Mouse (Mus musculus) MEL (cell line): ENCODE results near the gene Bmp6. TPM values are rescaled to one million over a fixed set of nuclear protein-coding genes. Genes with fewer than 3 reads are reported as not detected.

Experiments
- DNase-seq: peaks from one replicate; pipeline ENCODE4 v3.0.0; 2011; ENCODE audit warnings: low read depth, low spot score
- H3K27ac ChIP-seq: 2 replicates; pipeline ENCODE4 v1.5.1; 2012; ENCODE audit warnings: low read depth, mild to moderate bottlenecking, control low read depth, low read length, moderate library complexity; ENCODE audit not compliant: control insufficient read depth
- H3K27me3 ChIP-seq, 2 experiments: fragments of 150-350 bp in 1 of 2; sonication (generic) in 1 of 2; 2 replicates each; pipeline ENCODE4 v1.6.1; 2012; ENCODE audit warnings: low read length in 2 of 2, mild to moderate bottlenecking in 2 of 2, improper control_type of control experiment in 1 of 2, moderate library complexity in 1 of 2; ENCODE audit not compliant: insufficient read depth in 2 of 2, control insufficient read depth in 1 of 2
- H3K36me3 ChIP-seq, 2 experiments: 2 replicates each; pipeline ENCODE4 v1.6.1; 2012 to 2014; ENCODE audit warnings: low read length in 2 of 2, improper control_type of control experiment in 1 of 2, inconsistent platforms in 1 of 2, mild to moderate bottlenecking in 1 of 2; ENCODE audit not compliant: insufficient read depth in 2 of 2, control insufficient read depth in 1 of 2
- H3K4me1 ChIP-seq, 2 experiments: fragments of 150-350 bp in 1 of 2; sonication (generic) in 1 of 2; 2 replicates each; pipeline ENCODE4 v1.6.1; 2012; ENCODE audit warnings: low read length in 2 of 2, improper control_type of control experiment in 1 of 2, mild to moderate bottlenecking in 1 of 2; ENCODE audit not compliant: insufficient read depth in 2 of 2, control insufficient read depth in 1 of 2
- H3K4me3 ChIP-seq, 2 experiments: fragments of 150-350 bp in 1 of 2; sonication (generic) in 1 of 2; 2 replicates each; pipeline ENCODE4 v1.5.1; 2012; ENCODE audit warnings: low read depth in 2 of 2, low read length in 2 of 2, mild to moderate bottlenecking in 2 of 2, moderate library complexity in 2 of 2, control low read depth in 1 of 2, improper control_type of control experiment in 1 of 2; ENCODE audit not compliant: control insufficient read depth in 1 of 2, insufficient read depth in 1 of 2
- H3K79me2 ChIP-seq: 2 replicates; pipeline ENCODE4 v1.6.1; 2012; ENCODE audit warnings: mild to moderate bottlenecking, low read length, moderate library complexity; ENCODE audit not compliant: control insufficient read depth, poor library complexity, insufficient read depth
- H3K9ac ChIP-seq: 2 replicates; pipeline ENCODE4 v1.6.1; 2012; ENCODE audit warnings: low read depth, mild to moderate bottlenecking, control low read depth, low read length, moderate library complexity; ENCODE audit not compliant: control insufficient read depth, poor library complexity, severe bottlenecking
- H3K9me3 ChIP-seq: fragments of 150-350 bp; sonication (generic); replicated peaks from 2 replicates; pipeline ENCODE4 v1.6.1; 2012; ENCODE audit warnings: mild to moderate bottlenecking, low read length, improper control_type of control experiment, moderate library complexity; ENCODE audit not compliant: insufficient read depth
- CHD2 ChIP-seq: IDR thresholded peaks from 2 replicates; pipeline ENCODE4 v1.6.1; 2011; ENCODE audit warnings: low read length, improper control_type of control experiment
- CTCF ChIP-seq, 3 experiments: IDR thresholded peaks in 2 of 3; conservative IDR thresholded peaks in 1 of 3; 2 replicates each; pipeline ENCODE4 v1.5.1; 2011 to 2012; ENCODE audit warnings: low read length in 3 of 3, low read depth in 2 of 3, mild to moderate bottlenecking in 2 of 3, improper control_type of control experiment in 1 of 3, inconsistent platforms in 1 of 3, mixed read lengths in 1 of 3, moderate library complexity in 1 of 3; ENCODE audit not compliant: control insufficient read depth in 1 of 3, insufficient read depth in 1 of 3, poor library complexity in 1 of 3, severe bottlenecking in 1 of 3
- E2F4 ChIP-seq: IDR thresholded peaks from 2 replicates; pipeline ENCODE4 v1.6.1; 2011; ENCODE audit warnings: low read depth, low read length, improper control_type of control experiment, borderline replicate concordance
- ELF1 ChIP-seq: IDR thresholded peaks from 2 replicates; pipeline ENCODE4 v1.6.1; 2014; ENCODE audit warnings: low read depth, mild to moderate bottlenecking, inconsistent platforms, low read length, improper control_type of control experiment, moderate library complexity
- EP300 ChIP-seq, 2 experiments: IDR thresholded peaks; 2 replicates each; pipeline ENCODE4 v1.6.1; 2011; ENCODE audit warnings: improper control_type of control experiment in 2 of 2, low read length in 2 of 2, low read depth in 1 of 2, mild to moderate bottlenecking in 1 of 2
- ETS1 ChIP-seq: IDR thresholded peaks from 2 replicates; pipeline ENCODE4 v1.6.1; 2012; ENCODE audit warnings: low read depth, mild to moderate bottlenecking, inconsistent platforms, low read length, improper control_type of control experiment, moderate library complexity
- GABPA ChIP-seq: IDR thresholded peaks from 2 replicates; pipeline ENCODE4 v1.6.1; 2012; ENCODE audit warnings: low read depth, mild to moderate bottlenecking, inconsistent platforms, low read length, improper control_type of control experiment, moderate library complexity
- JUND ChIP-seq: IDR thresholded peaks from 2 replicates; pipeline ENCODE4 v1.6.1; 2011; ENCODE audit warnings: low read depth, mild to moderate bottlenecking, improper control_type of control experiment, low read length
- KAT2A ChIP-seq: conservative IDR thresholded peaks from 2 replicates; pipeline ENCODE4 v1.6.1; 2012; ENCODE audit warnings: low read depth, low read length, improper control_type of control experiment, inconsistent platforms
- MXI1 ChIP-seq: IDR thresholded peaks from 2 replicates; pipeline ENCODE4 v1.6.1; 2011; ENCODE audit warnings: mild to moderate bottlenecking, low read depth, low read length, improper control_type of control experiment
- MYB ChIP-seq: IDR thresholded peaks from 2 replicates; pipeline ENCODE4 v1.6.1; 2011; ENCODE audit warnings: mild to moderate bottlenecking, low read depth, low read length, improper control_type of control experiment
- NRF1 ChIP-seq: IDR thresholded peaks from 2 replicates; pipeline ENCODE4 v1.6.1; 2014; ENCODE audit warnings: low read depth, mild to moderate bottlenecking, inconsistent platforms, low read length, improper control_type of control experiment, moderate library complexity; ENCODE audit not compliant: poor library complexity, insufficient read depth, severe bottlenecking
- POLR2A ChIP-seq, 2 experiments: IDR thresholded peaks; 2 replicates each; pipeline ENCODE4 v1.6.1; 2011 to 2012; ENCODE audit warnings: low read length in 2 of 2, mild to moderate bottlenecking in 2 of 2, control low read depth in 1 of 2, improper control_type of control experiment in 1 of 2, low read depth in 1 of 2, moderate library complexity in 1 of 2; ENCODE audit not compliant: control insufficient read depth in 1 of 2, insufficient read depth in 1 of 2, poor library complexity in 1 of 2
- POLR2AphosphoS2 ChIP-seq: IDR thresholded peaks from 2 replicates; pipeline ENCODE4 v1.6.1; 2011; ENCODE audit warnings: low read length, improper control_type of control experiment
- RAD21 ChIP-seq: IDR thresholded peaks from 2 replicates; pipeline ENCODE4 v1.6.1; 2011; ENCODE audit warnings: mild to moderate bottlenecking, low read depth, low read length, improper control_type of control experiment
- RCOR1 ChIP-seq: IDR thresholded peaks from 2 replicates; pipeline ENCODE4 v1.6.1; 2012; ENCODE audit warnings: low read depth, mild to moderate bottlenecking, inconsistent platforms, low read length, improper control_type of control experiment
- SMC3 ChIP-seq: IDR thresholded peaks from 2 replicates; pipeline ENCODE4 v1.6.1; 2011; ENCODE audit warnings: low read depth, low read length, improper control_type of control experiment
- TAL1 ChIP-seq: IDR thresholded peaks from 2 replicates; pipeline ENCODE4 v1.6.1; 2012; ENCODE audit warnings: mild to moderate bottlenecking, inconsistent platforms, low read length, moderate library complexity, mixed read lengths
- TCF12 ChIP-seq: IDR thresholded peaks from 2 replicates; pipeline ENCODE4 v1.6.1; 2014; ENCODE audit warnings: low read depth, mild to moderate bottlenecking, inconsistent platforms, low read length, improper control_type of control experiment, moderate library complexity
- USF2 ChIP-seq, 2 experiments: IDR thresholded peaks; 2 replicates each; pipeline ENCODE4 v1.6.1; 2011 to 2012; ENCODE audit warnings: improper control_type of control experiment in 2 of 2, low read length in 2 of 2, borderline replicate concordance in 1 of 2, inconsistent platforms in 1 of 2, low read depth in 1 of 2, mild to moderate bottlenecking in 1 of 2; ENCODE audit not compliant: insufficient read depth in 1 of 2
- ZKSCAN1 ChIP-seq: IDR thresholded peaks from 2 replicates; pipeline ENCODE4 v1.6.1; 2012; ENCODE audit warnings: low read depth, mild to moderate bottlenecking, inconsistent platforms, low read length, improper control_type of control experiment, moderate library complexity
- ZMIZ1 ChIP-seq: IDR thresholded peaks from 2 replicates; pipeline ENCODE4 v1.6.1; 2012; ENCODE audit warnings: low read depth, mild to moderate bottlenecking, inconsistent platforms, low read length, improper control_type of control experiment, moderate library complexity
- ZNF384 ChIP-seq: IDR thresholded peaks from 2 replicates; pipeline ENCODE4 v1.6.1; 2012; ENCODE audit warnings: low read depth, mild to moderate bottlenecking, inconsistent platforms, low read length, improper control_type of control experiment
- polyA plus RNA-seq, 2 experiments: library from polyadenylated mRNA; stranded (reverse) in 1 of 2; unstranded in 1 of 2; fragments of >175 nt in 1 of 2; fragments of >200 nt in 1 of 2; gene quantifications; 2 replicates each; pipeline versions ENCODE4 v1.2.1 to v1.2.4; 2012; ENCODE audit warnings: low replicate concordance in 2 of 2, low read depth in 1 of 2; ENCODE audit not compliant: insufficient read length in 2 of 2, insufficient read depth in 1 of 2, missing spikeins in 1 of 2
- total RNA-seq: library from RNA; depleted of rRNA; stranded (reverse); fragments of 300-350 nt; gene quantifications from 2 replicates; pipeline ENCODE4 v1.2.3, GENCODE M21; 2012

Bmp6 gene
- total and polyA plus RNA-seq, 3 experiments: not detected

- DNase-seq: no peak
- Histone ChIP-seq H3K27me3 (no peaks in the 10 kb centered on the region; a peak in 3 of 4 replicates), H3K36me3 (no peaks in the 10 kb centered on the region), H3K4me1 (no peaks in the 10 kb centered on the region), H3K27ac (no peak overlapping the region), H3K4me3 (no peak overlapping the region), H3K9me3 (no peaks in the 10 kb centered on the region), H3K9ac (no peak overlapping the region), H3K79me2 (no peaks in the 10 kb centered on the region)
- no peak for TF ChIP-seq ZMIZ1
- TF ChIP-seq CHD2: no peak
- no peak for TF ChIP-seq NRF1
- no peak for TF ChIP-seq ETS1
- no peak for TF ChIP-seq JUND
- TF ChIP-seq RCOR1: no peak
- no peak for TF ChIP-seq POLR2A (IDR thresholded peaks at IDR 0.05; ENCODE audit: control insufficient read depth in 1 of 2, insufficient read depth in 1 of 2, low read depth in 1 of 2, low read length in 2 of 2, poor library complexity in 1 of 2)
- TF ChIP-seq TCF12: no peak
- TF ChIP-seq USF2 (IDR thresholded peaks at IDR 0.05; ENCODE audit: borderline replicate concordance in 1 of 2, insufficient read depth in 1 of 2, low read depth in 1 of 2, low read length in 2 of 2): no peak
- TF ChIP-seq EP300 (IDR thresholded peaks at IDR 0.05; ENCODE audit: low read depth in 1 of 2, low read length in 2 of 2): no peak
- no peak for TF ChIP-seq CTCF (IDR thresholded peaks at IDR 0.05 in 2 of 3, conservative IDR thresholded peaks at IDR 0.05 in 1 of 3; ENCODE audit: control insufficient read depth in 1 of 3, insufficient read depth in 1 of 3, low read depth in 2 of 3, low read length in 3 of 3, poor library complexity in 1 of 3, severe bottlenecking in 1 of 3)
- no peak for TF ChIP-seq MXI1
- no peak for TF ChIP-seq POLR2AphosphoS2
- TF ChIP-seq ELF1: no peak
- no peak for TF ChIP-seq MYB
- TF ChIP-seq, all 39 proteins: peak for 0
Observed at GRCm38 (mm10) chr13:38359045-38359444, 14.1 kb downstream of the Bmp6 start.

GRCm38 (mm10) chr13:38362751-38363150 is 17.8 kb downstream of the Bmp6 start:
- no peaks in the 10 kb centered on the region for H3K36me3 ChIP-seq
- H3K4me1 ChIP-seq: no peaks in the 10 kb centered on the region
- H3K9ac ChIP-seq: no peak overlapping the region
- H3K27ac ChIP-seq: no peak overlapping the region
- H3K4me3 ChIP-seq: no peak overlapping the region
- no peaks in the 10 kb centered on the region for H3K79me2 ChIP-seq
- no peak for TF ChIP-seq E2F4
- no peaks in the 10 kb centered on the region; a peak in 3 of 4 replicates for H3K27me3 ChIP-seq
- no peaks in the 10 kb centered on the region for H3K9me3 ChIP-seq
- no peak for DNase-seq

DNA sequence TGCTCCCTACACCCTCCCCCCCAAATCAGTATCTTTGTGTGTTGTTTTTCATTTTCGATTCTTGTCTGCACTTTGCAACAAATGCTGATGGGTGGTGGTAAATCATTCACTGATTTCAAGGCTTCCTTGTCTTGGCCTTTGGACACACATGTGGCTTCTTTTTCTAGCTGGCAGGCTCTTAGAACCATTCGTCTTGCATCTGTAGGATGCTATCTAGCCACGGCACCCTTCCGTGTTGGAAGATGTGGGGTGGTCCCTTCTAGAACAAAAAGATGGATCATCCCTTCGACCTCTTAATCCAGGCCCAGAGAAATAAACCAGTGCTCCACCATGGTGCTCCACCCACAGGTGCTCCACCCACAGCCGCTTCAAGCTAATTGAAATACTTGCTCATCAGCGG is 19.0 kb downstream of the Bmp6 start:
- H3K4me3 ChIP-seq: no peak overlapping the region
- H3K9me3 ChIP-seq: no peaks in the 10 kb centered on the region
- H3K4me1 ChIP-seq: no peaks in the 10 kb centered on the region
- TF ChIP-seq MYB (no peak), TAL1 (no peak), GABPA (no peak), CHD2 (no peak), ZKSCAN1 (no peak), RAD21 (no peak), ZNF384 (no peak), KAT2A (no peak), SMC3 (no peak), JUND (no peak), EP300 (IDR thresholded peaks at IDR 0.05; ENCODE audit: low read depth in 1 of 2, low read length in 2 of 2) (no peak), ELF1 (no peak), E2F4 (no peak)
- no peaks in the 10 kb centered on the region for H3K79me2 ChIP-seq
- no peak overlapping the region for H3K27ac ChIP-seq
- H3K36me3 ChIP-seq: no peaks in the 10 kb centered on the region
- no peak overlapping the region for H3K9ac ChIP-seq
- H3K27me3 ChIP-seq: no peaks in the 10 kb centered on the region; a peak in 3 of 4 replicates
- DNase-seq: no peak
